Mouse (Mus musculus) ES-Bruce4 (cell line): Measurements from ENCODE around the gene Dnajc12.
A peak's percentile ranks its signal among the peaks of the same experiment; 100 is the strongest.

ENCODE experiments used
- CTCF ChIP-seq: IDR thresholded peaks from one replicate; pipeline ENCODE4 v1.8.1; 2011; ENCODE audit warnings: low read depth, low read length
- EP300 ChIP-seq: IDR thresholded peaks from 2 replicates; pipeline ENCODE4 v1.6.1; 2011; ENCODE audit warnings: low read depth, low read length; ENCODE audit not compliant: insufficient read depth
- POLR2A ChIP-seq: IDR thresholded peaks from one replicate; pipeline ENCODE4 v1.8.1; 2011; ENCODE audit warnings: low read length; ENCODE audit not compliant: insufficient read depth

DNA sequence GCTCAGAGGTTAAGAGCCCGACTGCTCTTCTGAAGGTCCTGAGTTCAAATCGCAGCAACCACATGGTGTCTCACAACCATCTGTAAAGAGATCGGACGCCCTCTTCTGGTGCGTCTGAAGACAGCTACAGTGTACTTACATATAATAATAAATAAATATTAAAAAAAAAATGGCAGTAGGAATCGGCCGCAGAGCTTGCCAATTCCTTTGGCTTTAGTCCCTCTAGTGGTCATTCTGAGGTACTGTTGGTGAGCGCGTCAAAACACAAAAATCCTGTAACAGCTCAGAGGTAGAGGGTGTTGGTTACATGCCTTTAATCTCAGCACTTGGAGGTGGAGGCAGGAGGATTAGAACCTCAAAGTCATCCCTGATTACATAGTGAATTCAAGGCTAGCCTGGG, 4.8 kb upstream of the Dnajc12 start:
- TF ChIP-seq EP300 (no peak), CTCF (peak; percentile 0), POLR2A (no peak)
